Mouse (Mus musculus) bone marrow macrophage, adult 2 months (primary cell): ENCODE results near the gene Dok1.

Experiments used
- CTCF ChIP-seq: IDR thresholded peaks from 2 replicates; pipeline ENCODE4 v1.5.1; 2012; ENCODE audit warnings: low read depth, mild to moderate bottlenecking, low read length, moderate library complexity
- POLR2A ChIP-seq: IDR thresholded peaks from 2 replicates; pipeline ENCODE4 v1.6.1; 2012; ENCODE audit warnings: mild to moderate bottlenecking, low read depth, low read length, borderline replicate concordance

DNA sequence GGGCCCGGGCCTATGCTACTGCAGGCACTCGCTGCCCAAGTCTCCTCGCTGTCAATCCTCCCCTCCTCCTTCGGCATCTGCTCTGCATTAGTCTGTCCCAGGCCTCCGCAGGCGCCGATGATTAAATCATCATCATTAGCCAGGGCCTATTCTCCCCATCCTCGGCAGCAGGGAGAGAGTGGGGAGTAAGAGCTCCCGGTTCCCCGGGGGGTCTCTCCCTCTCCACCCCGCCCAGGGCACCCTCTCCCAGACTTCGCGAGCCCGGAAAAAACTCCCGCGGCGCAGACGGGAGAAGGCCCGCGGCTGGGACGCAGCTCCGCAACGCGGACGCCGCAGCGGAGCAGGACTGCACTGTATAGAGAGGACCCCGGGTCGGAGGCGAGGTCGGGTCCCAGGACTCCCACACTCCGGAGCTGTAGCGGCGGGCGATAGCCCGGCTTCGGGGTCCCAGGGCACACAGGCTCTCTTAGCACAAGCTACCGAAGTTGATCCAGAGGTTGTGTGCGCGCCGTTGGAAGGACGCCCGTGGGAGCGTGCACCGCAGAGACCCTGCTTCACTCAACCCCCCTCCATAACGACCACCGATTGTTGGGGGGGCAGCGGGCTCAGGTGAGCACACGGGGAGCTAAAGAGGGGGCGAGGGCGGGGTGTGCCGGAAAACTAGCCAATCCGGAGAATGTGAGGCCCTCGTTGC lies 44.5 kb upstream of the Dok1 start, which contains the start of gene Pcgf1:
- TF ChIP-seq POLR2A (no peak), CTCF (no peak)
